Mouse (Mus musculus): ENCODE data around the gene Hormad2.

GRCm38 (mm10) chr11:4298615-4299014, 142.3 kb downstream of the Hormad2 start:
- TF ChIP-seq POLR2A (IDR thresholded peaks at IDR 0.05; ENCODE audit: borderline replicate concordance, extremely low read depth, low read depth, low read length) (no peak), CTCF (IDR thresholded peaks at IDR 0.05; ENCODE audit: insufficient read depth, low read length) (no peak)

Measured in lung, adult 2 months (tissue).